Mouse (Mus musculus): ENCODE measurements around the gene Pold4.

Pold4 gene

GRCm38 (mm10) chr19:4192251-4192985 lies 39.3 kb upstream of the Pold4 start:
- Histone ChIP-seq H3K27me3 (ENCODE audit: insufficient read depth, low read length) (no peaks in the 10 kb centered on the region), H3K9me3 (ENCODE audit: low read length) (no peaks in the 10 kb centered on the region), H3K36me3 (ENCODE audit: insufficient read depth, low read length) (peaks cover 47% of the 10 kb centered on the region), H3K4me1 (replicated peaks; ENCODE audit: low read depth, low read length) (peaks cover 89% of the 10 kb centered on the region), H3K4me3 (replicated peaks; ENCODE audit: low read length) (peak overlapping the region; percentile 98)
- TF ChIP-seq NANOG (IDR thresholded peaks at IDR 0.05; ENCODE audit: borderline replicate concordance, low read length) (no peak), CTCF (conservative IDR thresholded peaks at IDR 0.05; ENCODE audit: low read length) (no peak), POU5F1 (IDR thresholded peaks at IDR 0.05; ENCODE audit: borderline replicate concordance, low read length) (no peak)

- no peak for TF ChIP-seq CTCF (conservative IDR thresholded peaks at IDR 0.05; ENCODE audit: low read length)
- no peaks in the 10 kb centered on the region for H3K9me3 ChIP-seq (ENCODE audit: low read length)
- peak overlapping the region; percentile 98 for H3K4me3 ChIP-seq (replicated peaks; ENCODE audit: low read length)
- H3K4me1 ChIP-seq (replicated peaks; ENCODE audit: low read depth, low read length) = peaks cover 89% of the 10 kb centered on the region
- H3K27me3 ChIP-seq (ENCODE audit: insufficient read depth, low read length) = no peaks in the 10 kb centered on the region
- H3K36me3 ChIP-seq (ENCODE audit: insufficient read depth, low read length) = peaks cover 54% of the 10 kb centered on the region
Measured at GRCm38 (mm10) chr19:4193129-4193528, 38.6 kb upstream of the Pold4 start.

- TF ChIP-seq NANOG (IDR thresholded peaks at IDR 0.05; ENCODE audit: borderline replicate concordance, low read length) = no peak
- no peak for TF ChIP-seq CTCF (conservative IDR thresholded peaks at IDR 0.05; ENCODE audit: low read length)
- TF ChIP-seq POU5F1 (IDR thresholded peaks at IDR 0.05; ENCODE audit: borderline replicate concordance, low read length) = no peak
- Histone ChIP-seq H3K4me3 (replicated peaks; ENCODE audit: low read length) (peak overlapping the region; percentile 98), H3K9me3 (ENCODE audit: low read length) (no peaks in the 10 kb centered on the region), H3K36me3 (ENCODE audit: insufficient read depth, low read length) (peaks cover 64% of the 10 kb centered on the region), H3K4me1 (replicated peaks; ENCODE audit: low read depth, low read length) (peaks cover 89% of the 10 kb centered on the region), H3K27me3 (ENCODE audit: insufficient read depth, low read length) (no peaks in the 10 kb centered on the region)
Measured at GRCm38 (mm10) chr19:4194021-4194724, 37.5 kb upstream of the Pold4 start.

GRCm38 (mm10) chr19:4194776-4195650 lies 36.7 kb upstream of the Pold4 start:
- TF ChIP-seq NANOG (IDR thresholded peaks at IDR 0.05; ENCODE audit: borderline replicate concordance, low read length) (no peak), POU5F1 (IDR thresholded peaks at IDR 0.05; ENCODE audit: borderline replicate concordance, low read length) (no peak), CTCF (conservative IDR thresholded peaks at IDR 0.05; ENCODE audit: low read length) (no peak)
- Histone ChIP-seq H3K27me3 (ENCODE audit: insufficient read depth, low read length) (no peaks in the 10 kb centered on the region), H3K4me1 (replicated peaks; ENCODE audit: low read depth, low read length) (peaks cover 90% of the 10 kb centered on the region), H3K4me3 (replicated peaks; ENCODE audit: low read length) (no peak overlapping the region), H3K9me3 (ENCODE audit: low read length) (no peaks in the 10 kb centered on the region), H3K36me3 (ENCODE audit: insufficient read depth, low read length) (peaks cover 73% of the 10 kb centered on the region)

DNA sequence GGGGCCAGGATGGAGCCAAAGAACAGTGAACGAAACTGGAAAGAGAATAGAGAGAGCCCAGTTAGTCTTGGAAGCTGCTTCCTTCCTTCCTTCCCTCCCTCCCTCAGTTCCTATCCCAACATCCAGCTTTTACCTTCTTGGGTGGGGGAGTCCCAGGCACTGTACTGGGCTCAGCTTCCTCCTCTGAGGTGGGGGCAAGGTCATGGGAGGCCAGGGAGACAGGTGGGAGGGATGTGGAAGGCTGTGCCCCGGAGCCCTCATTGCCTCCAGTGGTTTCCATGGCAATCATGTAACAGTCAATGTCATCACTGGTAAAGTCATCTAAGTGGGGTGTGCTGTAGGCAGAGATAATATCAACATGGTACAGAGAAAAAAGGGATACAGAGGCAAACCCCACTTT lies 35.7 kb upstream of the Pold4 start:
- TF ChIP-seq POU5F1 (IDR thresholded peaks at IDR 0.05; ENCODE audit: borderline replicate concordance, low read length) (no peak), CTCF (conservative IDR thresholded peaks at IDR 0.05; ENCODE audit: low read length) (no peak)
- H3K36me3 ChIP-seq (ENCODE audit: insufficient read depth, low read length) = peaks cover 81% of the 10 kb centered on the region
- H3K4me1 ChIP-seq (replicated peaks; ENCODE audit: low read depth, low read length) = peaks cover 90% of the 10 kb centered on the region
- no peaks in the 10 kb centered on the region for H3K9me3 ChIP-seq (ENCODE audit: low read length)
- peak overlapping the region; percentile 23; the same call in 1 of the 2 replicates for H3K4me3 ChIP-seq (replicated peaks; ENCODE audit: low read length)
- H3K27me3 ChIP-seq (ENCODE audit: insufficient read depth, low read length) = no peaks in the 10 kb centered on the region

GRCm38 (mm10) chr19:4196548-4196947 lies 35.2 kb upstream of the Pold4 start:
- Histone ChIP-seq H3K4me3 (replicated peaks; ENCODE audit: low read length) (peak overlapping the region; percentile 20; the same call in 1 of the 2 replicates), H3K4me1 (replicated peaks; ENCODE audit: low read depth, low read length) (peaks cover 85% of the 10 kb centered on the region)
- TF ChIP-seq NANOG (IDR thresholded peaks at IDR 0.05; ENCODE audit: borderline replicate concordance, low read length) (no peak), POU5F1 (IDR thresholded peaks at IDR 0.05; ENCODE audit: borderline replicate concordance, low read length) (no peak), CTCF (conservative IDR thresholded peaks at IDR 0.05; ENCODE audit: low read length) (no peak)

GRCm38 (mm10) chr19:4197180-4197579 lies 34.5 kb upstream of the Pold4 start:
- Histone ChIP-seq H3K27me3 (ENCODE audit: insufficient read depth, low read length) (no peaks in the 10 kb centered on the region), H3K4me3 (replicated peaks; ENCODE audit: low read length) (peak overlapping the region; percentile 20; the same call in 1 of the 2 replicates), H3K4me1 (replicated peaks; ENCODE audit: low read depth, low read length) (peaks cover 89% of the 10 kb centered on the region), H3K9me3 (ENCODE audit: low read length) (no peaks in the 10 kb centered on the region), H3K36me3 (ENCODE audit: insufficient read depth, low read length) (peaks cover 81% of the 10 kb centered on the region)
- TF ChIP-seq POU5F1 (IDR thresholded peaks at IDR 0.05; ENCODE audit: borderline replicate concordance, low read length) (no peak), CTCF (conservative IDR thresholded peaks at IDR 0.05; ENCODE audit: low read length) (no peak), NANOG (IDR thresholded peaks at IDR 0.05; ENCODE audit: borderline replicate concordance, low read length) (no peak)

More at GRCm38 (mm10) chr19:4196548-4196947, 35.2 kb upstream of the Pold4 start:
- peaks cover 81% of the 10 kb centered on the region for H3K36me3 ChIP-seq (ENCODE audit: insufficient read depth, low read length)
- no peaks in the 10 kb centered on the region for H3K27me3 ChIP-seq (ENCODE audit: insufficient read depth, low read length)
- H3K9me3 ChIP-seq (ENCODE audit: low read length) = no peaks in the 10 kb centered on the region
